Mouse (Mus musculus) T-cell, adult 2 months (primary cell): Measurements from ENCODE around the gene Olfr350.

Source experiments
- DNase-seq: peaks from one replicate; pipeline ENCODE4 v3.0.0; 2022; ENCODE audit warnings: low spot score

Olfr350 gene

GRCm38 (mm10) chr2:36846010-36846409 is at the start of gene Olfr350:
TSS of gene Olfr350 (plus strand) at chr2:36846310.
- DNase-seq, result no peak

DNA sequence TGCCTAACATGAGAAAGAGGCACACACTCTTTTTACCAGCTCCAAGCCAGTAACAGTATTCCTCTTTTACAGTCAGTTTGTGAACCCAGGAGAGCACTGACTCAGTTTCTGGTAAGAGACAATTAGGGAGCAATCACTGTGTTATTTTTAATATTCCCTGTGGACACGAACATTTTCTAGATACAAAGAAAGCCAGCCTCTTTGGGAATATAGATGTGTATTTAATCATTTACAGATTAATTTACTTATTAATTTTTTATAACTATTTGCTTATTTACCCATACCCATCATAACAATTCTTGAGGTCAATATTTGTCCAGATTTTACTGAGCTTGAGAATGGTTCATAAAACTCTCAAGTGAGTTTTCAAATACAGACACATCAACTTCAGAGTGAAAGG is 29.2 kb upstream of the Olfr350 start, which contains the start of gene Olfr3:
TSS of gene Olfr3 (minus strand) at position 101 of the 400 bp plus-strand sequence.
- DNase-seq, result no peak

DNA sequence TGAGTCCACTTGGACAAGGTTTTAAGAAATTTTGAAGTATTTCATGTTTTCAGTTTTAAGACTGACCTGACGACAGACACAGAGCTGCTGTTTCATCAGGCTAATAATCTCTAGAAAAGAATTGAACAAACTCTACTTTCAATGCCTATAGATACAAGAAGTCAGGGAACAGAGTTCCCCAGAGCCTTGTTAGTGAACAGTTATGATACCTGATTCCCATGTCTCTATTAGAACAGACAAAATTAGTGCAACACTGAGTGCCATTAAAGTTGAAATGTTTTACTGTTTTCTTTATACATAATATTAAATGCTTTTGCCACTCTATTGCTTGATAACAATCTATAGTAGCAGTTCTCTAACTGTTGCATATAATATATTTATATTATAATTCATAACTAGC is 16.4 kb downstream of the Olfr350 start, which contains the start of gene Olfr351:
TSS of gene Olfr351 (minus strand) at position 101 of the 400 bp plus-strand sequence.
- no peak for DNase-seq

GRCm38 (mm10) chr2:36868160-36868559 is 22.1 kb downstream of the Olfr350 start, which contains the start of gene Olfr352:
TSS of gene Olfr352 (plus strand) at chr2:36868460.
- DNase-seq, result no peak

GRCm38 (mm10) chr2:36892836-36893235 is 46.7 kb downstream of the Olfr350 start, which contains the start of gene Olfr353:
TSS of gene Olfr353 (minus strand) at chr2:36892936.
- no peak for DNase-seq

GRCm38 (mm10) chr2:36897114-36897513 is 51.0 kb downstream of the Olfr350 start:
- no peak for DNase-seq
